Mouse (Mus musculus): ENCODE data around the gene Cldn17.

GRCm38 (mm10) chr16:88488096-88488495 is 18.7 kb downstream of the Cldn17 start:
- TF ChIP-seq POLR2A (IDR thresholded peaks at IDR 0.05; ENCODE audit: low read depth, low read length) (no peak), CTCF (IDR thresholded peaks at IDR 0.05; ENCODE audit: borderline replicate concordance, insufficient read depth, low read length) (no peak)
